Mouse (Mus musculus): Measurements from ENCODE around the gene Otop1.

DNA sequence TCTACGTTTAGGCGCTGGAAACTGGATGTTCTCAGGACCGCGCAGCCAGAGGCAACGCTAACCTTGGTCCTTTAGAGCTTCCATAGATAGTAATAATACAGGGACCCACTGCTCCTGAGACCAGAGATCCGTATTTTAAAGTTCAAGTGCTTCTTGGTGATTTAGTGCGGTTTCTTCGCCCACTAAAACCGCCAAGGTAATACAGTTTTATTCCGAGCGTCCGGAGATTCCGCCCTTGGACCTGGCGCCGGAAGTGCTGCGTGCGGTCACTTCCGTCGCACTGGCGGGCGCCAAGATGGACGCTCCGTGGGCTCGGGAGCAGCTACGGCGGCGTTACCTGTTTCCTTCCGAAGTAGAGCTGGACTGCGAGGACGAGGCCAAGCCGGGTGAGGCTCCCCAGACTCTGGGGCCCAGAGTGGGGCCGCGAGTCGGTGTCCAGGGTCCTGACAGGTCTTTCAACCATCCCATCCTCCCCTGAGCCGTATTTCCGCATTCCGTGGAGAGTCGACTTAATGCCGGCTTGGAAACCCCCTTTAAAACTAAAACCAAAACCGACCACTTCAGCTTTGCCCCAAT is 15.6 kb upstream of the Otop1 start, which contains the start of gene Tmem128:
- no peak for TF ChIP-seq CTCF (IDR thresholded peaks at IDR 0.05; ENCODE audit: low read depth, low read length)
- TF ChIP-seq POLR2A (IDR thresholded peaks at IDR 0.05; ENCODE audit: extremely low read depth, insufficient read depth, low read length), result peak; percentile 77

All from liver, adult 2 months (tissue).